Mouse (Mus musculus) cerebellum, adult 2 months (tissue): ENCODE results near the gene Smim4. TPM values are rescaled to one million over a fixed set of nuclear protein-coding genes. Genes with fewer than 3 reads are reported as not detected.

Source experiments
- DNase-seq, 2 experiments: peaks; one replicate each; pipeline ENCODE4 v3.0.0; 2021
- H3K27ac ChIP-seq: fragments of 200-500 bp; 2 replicates; pipeline ENCODE4 v1.5.1; 2012; ENCODE audit warnings: low read length, control low read depth, inconsistent platforms; ENCODE audit not compliant: insufficient read depth
- H3K27me3 ChIP-seq: fragments of 200-500 bp; 2 replicates; pipeline ENCODE4 v1.6.1; 2012; ENCODE audit warnings: inconsistent platforms, mild to moderate bottlenecking, low read length, moderate library complexity; ENCODE audit not compliant: control insufficient read depth, insufficient read depth
- H3K4me1 ChIP-seq: fragments of 200-500 bp; 2 replicates; pipeline ENCODE4 v1.6.1; 2011; ENCODE audit warnings: low read length; ENCODE audit not compliant: control insufficient read depth, insufficient read depth
- H3K4me3 ChIP-seq: fragments of 200-500 bp; replicated peaks from 2 replicates; pipeline ENCODE3; 2011; ENCODE audit warnings: mild to moderate bottlenecking, low read depth, low read length, control low read depth; ENCODE audit not compliant: insufficient read depth
- CTCF ChIP-seq: fragments of 200-500 bp; IDR thresholded peaks from 2 replicates; pipeline ENCODE4 v1.5.1; 2011; ENCODE audit warnings: low read depth, mild to moderate bottlenecking, control low read depth, low read length, moderate library complexity, borderline replicate concordance; ENCODE audit not compliant: insufficient read depth
- POLR2A ChIP-seq: fragments of 200-500 bp; IDR thresholded peaks from 2 replicates; pipeline ENCODE4 v1.6.1; 2011; ENCODE audit warnings: low read length, control low read depth, borderline replicate concordance; ENCODE audit not compliant: insufficient read depth
- WGBS: fragments of 180-500 bp; shearing (Covaris S2); methylation state at CpG from one replicate; pipeline ENCODE4 v1.1.7; 2018; 5-methylcytosine and 5-hydroxymethylcytosine counted together
- polyA plus RNA-seq: library from polyadenylated mRNA; depleted of rRNA; stranded (reverse); fragments of >200 nt; gene quantifications from 2 replicates; pipeline ENCODE4 v1.2.3, GENCODE M21; 2012

The Smim4 gene
- polyA plus RNA-seq, 1 experiment, result 35.3 TPM

DNA sequence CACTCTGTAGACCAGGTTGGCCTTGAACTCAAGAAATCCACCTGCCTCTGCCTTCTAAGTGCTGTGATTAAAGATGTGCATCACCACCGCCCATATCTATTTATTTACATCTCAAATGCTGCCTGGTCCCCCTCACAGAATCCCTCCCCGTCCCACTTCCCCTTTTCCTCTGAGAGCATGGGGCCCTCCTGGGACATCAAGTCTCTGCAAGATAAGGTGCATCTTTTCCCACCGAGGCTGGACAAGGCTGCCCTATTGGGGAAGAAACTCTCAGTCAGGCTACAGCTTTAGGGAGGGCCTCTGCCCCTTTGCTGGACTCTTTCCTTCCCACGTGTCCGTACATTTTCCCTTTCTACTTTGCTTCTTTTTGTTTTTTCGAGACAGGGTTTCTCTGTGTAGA, 40.8 kb upstream of the Smim4 start:
- DNase-seq, result no peak
- no peak overlapping the region for H3K27ac ChIP-seq
- H3K27me3 ChIP-seq, result no peaks in the 10 kb centered on the region
- TF ChIP-seq CTCF (no peak), POLR2A (no peak)
- peaks cover 58% of the 10 kb centered on the region for H3K4me1 ChIP-seq
- H3K4me3 ChIP-seq, result no peak overlapping the region
- 84% methylated on average over 6 of the region's 6 CpGs for WGBS

DNA sequence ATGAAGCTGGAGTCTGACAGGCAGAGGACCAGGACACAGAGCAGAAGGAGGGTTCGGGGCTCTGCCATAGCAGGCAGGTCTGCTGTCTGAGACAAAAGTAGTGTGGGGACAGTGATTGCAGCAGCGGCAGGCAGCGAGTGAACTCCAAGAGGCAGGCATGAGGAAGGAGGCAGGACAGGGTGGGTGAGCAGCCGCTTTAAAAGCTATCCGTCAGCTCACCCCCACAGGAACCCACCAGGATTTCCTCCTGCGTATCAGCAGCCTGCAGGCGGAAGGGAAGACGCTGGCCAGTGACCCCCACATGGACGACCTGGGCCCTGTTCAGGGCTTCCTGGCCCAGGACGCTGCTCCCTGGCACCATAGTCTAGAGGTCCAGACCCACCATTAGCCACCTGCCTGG, 39.7 kb upstream of the Smim4 start, which contains the start of gene Stab1:
Gene Stab1 (minus strand): TSS at position 217 of the 400 bp plus-strand sequence.
- Histone ChIP-seq H3K4me1 (peaks cover 55% of the 10 kb centered on the region), H3K27ac (no peak within 1 kb of the TSS), H3K4me3 (no peak within 1 kb of the TSS), H3K27me3 (no peaks in the 10 kb centered on the region)
- no peak for TF ChIP-seq POLR2A
- no peak for TF ChIP-seq CTCF
- 66% methylated on average over 10 of the region's 10 CpGs for WGBS
- no peak for DNase-seq

DNA sequence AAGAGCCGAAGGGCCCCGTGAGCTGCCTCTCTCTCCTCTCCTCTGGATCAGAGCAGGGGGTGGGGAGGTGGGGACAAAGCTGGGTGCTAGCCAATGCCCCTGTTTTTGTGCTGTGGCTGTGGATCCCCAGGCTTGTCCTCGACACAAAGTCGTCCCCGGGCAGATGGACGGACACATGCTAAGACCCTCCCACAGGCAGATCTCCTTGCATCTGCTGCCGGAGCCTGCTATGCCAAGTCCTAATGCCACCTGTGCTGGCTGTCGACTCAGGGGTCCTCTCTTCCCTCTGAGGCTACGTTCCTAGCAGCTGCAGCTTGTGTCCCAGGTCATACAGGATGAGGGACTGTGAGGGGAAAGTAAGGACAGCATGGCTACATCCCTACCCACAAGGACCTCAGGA, 38.1 kb upstream of the Smim4 start:
- Histone ChIP-seq H3K27me3 (no peaks in the 10 kb centered on the region), H3K4me1 (peaks cover 39% of the 10 kb centered on the region), H3K4me3 (no peak overlapping the region), H3K27ac (no peak overlapping the region)
- DNase-seq, result no peak
- TF ChIP-seq POLR2A (no peak), CTCF (no peak)
- WGBS, result 23% methylated on average over 9 of the region's 9 CpGs

DNA sequence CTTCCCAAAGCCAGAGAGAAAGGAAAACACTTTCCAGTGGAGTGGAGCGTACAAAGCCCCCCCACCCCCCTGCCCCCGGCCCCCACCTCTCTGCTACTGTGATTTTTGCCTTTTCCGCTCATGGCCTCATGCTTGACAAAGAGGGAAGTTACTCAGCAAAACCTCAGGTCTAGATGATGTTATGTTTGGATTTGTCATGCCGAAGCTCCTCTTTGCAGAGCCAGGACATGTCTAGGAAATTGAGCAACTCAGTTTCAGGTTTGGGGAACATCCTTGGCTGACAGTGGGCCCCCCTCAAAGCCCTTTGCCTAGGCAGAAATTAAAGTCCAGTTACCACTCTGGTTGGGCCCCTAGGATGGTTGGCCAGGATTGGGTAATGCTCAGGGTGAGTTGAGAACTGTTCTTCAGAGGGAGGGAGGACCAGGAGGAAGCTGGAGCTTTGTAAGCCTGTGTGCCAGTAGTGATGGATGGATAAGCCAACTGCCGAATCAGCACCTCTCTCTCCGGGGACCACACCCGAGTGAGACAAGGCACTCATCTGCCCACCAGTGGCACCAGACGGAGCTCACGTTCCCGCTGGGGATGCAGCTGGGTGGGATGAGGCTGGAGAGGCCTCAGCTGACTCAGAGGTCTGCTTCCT, 37.4 kb upstream of the Smim4 start:
- no peak overlapping the region for H3K27ac ChIP-seq

DNA sequence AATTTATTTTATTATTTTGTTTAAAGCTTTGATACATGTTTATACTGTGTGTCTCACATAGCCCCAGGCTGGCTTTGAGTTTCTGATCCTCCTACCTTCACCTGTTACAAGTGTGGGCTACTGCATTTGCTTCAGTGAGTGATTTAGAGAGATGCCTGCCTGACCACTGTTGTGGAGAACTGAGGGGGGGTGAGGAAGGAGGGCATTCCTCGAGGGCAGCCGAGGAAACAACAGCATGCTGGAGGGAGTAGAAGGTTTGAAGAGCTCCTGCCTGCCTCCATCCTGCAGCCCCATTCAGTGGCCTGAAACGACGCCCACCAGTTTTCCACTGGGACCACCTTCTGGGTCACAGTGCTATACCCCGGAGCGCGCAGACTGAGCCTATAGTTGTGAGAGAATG, 36.7 kb upstream of the Smim4 start:
- Histone ChIP-seq H3K4me1 (peaks cover 28% of the 10 kb centered on the region), H3K4me3 (no peak overlapping the region), H3K27me3 (no peaks in the 10 kb centered on the region), H3K27ac (no peak overlapping the region)
- WGBS, result 57% methylated on average over 7 of the region's 7 CpGs
- TF ChIP-seq POLR2A (no peak), CTCF (no peak)
- DNase-seq, result no peak

More for the DNA sequence above, 37.4 kb upstream of the Smim4 start:
- H3K27me3 ChIP-seq, result no peaks in the 10 kb centered on the region
- DNase-seq, result no peak
- TF ChIP-seq CTCF (no peak), POLR2A (no peak)
- H3K4me3 ChIP-seq, result no peak overlapping the region
- H3K4me1 ChIP-seq, result peaks cover 32% of the 10 kb centered on the region
- WGBS, result 69% methylated on average over 10 of the region's 10 CpGs

DNA sequence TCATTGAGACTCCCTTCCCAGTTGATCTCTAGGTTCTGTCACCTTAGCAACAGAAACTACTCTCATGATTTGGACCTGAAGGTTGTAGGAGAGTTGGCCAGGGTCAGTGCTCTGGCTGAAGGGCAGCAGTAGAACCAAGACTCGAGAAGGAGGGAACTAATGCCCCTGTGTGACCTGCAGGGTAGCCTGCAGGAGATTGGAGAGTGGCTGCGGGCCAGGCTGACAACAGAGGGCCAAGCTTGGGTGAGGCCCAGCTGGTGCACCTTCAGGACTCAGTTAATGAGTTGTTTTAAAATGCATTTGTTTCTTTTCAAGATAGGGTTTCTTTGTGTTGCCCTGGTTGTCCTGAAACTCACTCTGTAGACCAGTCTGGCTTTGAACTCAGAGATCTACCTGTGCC, 36.3 kb upstream of the Smim4 start:
- peak; percentile 51 to 52 for DNase-seq
- WGBS, result 17% methylated on average over 2 of the region's 2 CpGs
- Histone ChIP-seq H3K4me3 (no peak overlapping the region), H3K4me1 (peaks cover 26% of the 10 kb centered on the region), H3K27ac (0 out of 2 replicates have a peak overlapping the region, but pooled peaks have one; percentile 6), H3K27me3 (no peaks in the 10 kb centered on the region)
- TF ChIP-seq CTCF (no peak), POLR2A (no peak)

DNA sequence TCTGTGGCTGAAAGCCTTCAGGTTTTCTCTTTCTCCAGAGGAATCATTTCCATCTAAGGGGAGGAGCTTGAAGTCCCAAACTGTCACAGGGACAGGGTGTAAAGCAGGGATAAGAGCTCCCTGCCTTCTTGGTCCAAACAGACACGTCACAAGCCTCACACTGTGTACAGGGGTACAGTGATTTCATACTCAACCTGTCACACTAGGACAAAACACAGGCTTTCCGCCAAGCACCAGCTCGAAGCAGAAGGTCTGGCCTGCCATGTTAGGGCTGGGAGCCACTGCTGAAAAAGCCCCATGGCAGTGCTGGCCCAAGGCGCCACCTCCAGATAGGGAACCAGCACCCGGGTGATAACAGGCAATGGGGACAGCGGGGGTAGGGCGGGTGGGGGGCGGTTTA, 35.3 kb upstream of the Smim4 start:
- no peak for TF ChIP-seq CTCF
- TF ChIP-seq POLR2A, result no peak
- Histone ChIP-seq H3K4me1 (peaks cover 26% of the 10 kb centered on the region), H3K27ac (no peak overlapping the region), H3K4me3 (no peak overlapping the region), H3K27me3 (no peaks in the 10 kb centered on the region)
- WGBS, result 40% methylated on average over 8 of the region's 8 CpGs
- DNase-seq, result peak; percentile 67 to 86

DNA sequence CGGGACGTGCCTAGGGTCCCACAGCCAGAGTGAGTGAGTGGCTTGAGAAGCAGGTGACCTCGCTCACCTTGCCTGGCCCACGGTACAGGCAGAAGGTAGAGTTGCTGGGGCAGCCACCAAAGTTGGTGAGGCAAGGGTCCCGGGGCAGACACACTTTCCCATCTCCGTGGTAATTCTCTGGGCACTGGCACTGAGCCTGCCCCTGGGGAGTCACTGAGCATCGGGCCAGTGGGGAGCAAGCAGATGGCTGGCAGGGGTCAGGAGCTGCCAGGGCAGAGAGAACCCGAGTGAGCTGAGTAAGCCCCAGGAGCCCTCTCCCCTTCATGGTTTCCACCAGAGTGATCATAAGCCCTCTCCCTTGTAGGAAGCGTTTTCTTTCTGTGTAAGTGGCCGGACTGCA, 32.9 kb upstream of the Smim4 start:
- no peak overlapping the region for H3K27ac ChIP-seq
- 36% methylated on average over 10 of the region's 10 CpGs for WGBS
- no peak for TF ChIP-seq POLR2A
- no peak for TF ChIP-seq CTCF
- no peaks in the 10 kb centered on the region for H3K27me3 ChIP-seq
- peaks cover 18% of the 10 kb centered on the region for H3K4me1 ChIP-seq
- no peak overlapping the region for H3K4me3 ChIP-seq
- DNase-seq, result no peak
